Mouse (Mus musculus) stomach, postnatal 0 days (tissue): Measurements from ENCODE around the gene Cwc25.

Experiments
- CTCF ChIP-seq: IDR thresholded peaks from 2 replicates; pipeline ENCODE4 v1.5.1; 2016; ENCODE audit warnings: antibody characterized with exemption, low read depth, mild to moderate bottlenecking, moderate library complexity
- EP300 ChIP-seq: optimal IDR thresholded peaks from 2 replicates; pipeline ENCODE3; 2016; ENCODE audit warnings: antibody characterized with exemption

- TF ChIP-seq CTCF, result no peak
- TF ChIP-seq EP300, result no peak
Measured at GRCm38 (mm10) chr11:97813085-97813484, 46.7 kb upstream of the Cwc25 start.
